Mouse (Mus musculus): ENCODE results near the gene Dapp1. TPM values are rescaled to one million over a fixed set of nuclear protein-coding genes. Genes with fewer than 3 reads are reported as not detected.
"Not testable (repeated sequence)": the region's sequence is repeated elsewhere in the genome, so short reads cannot be mapped to it uniquely, and the experiment has no call there.

The Dapp1 gene
- polyA plus RNA-seq, 1 experiment from 2014 or later, result 23.2 TPM

DNA sequence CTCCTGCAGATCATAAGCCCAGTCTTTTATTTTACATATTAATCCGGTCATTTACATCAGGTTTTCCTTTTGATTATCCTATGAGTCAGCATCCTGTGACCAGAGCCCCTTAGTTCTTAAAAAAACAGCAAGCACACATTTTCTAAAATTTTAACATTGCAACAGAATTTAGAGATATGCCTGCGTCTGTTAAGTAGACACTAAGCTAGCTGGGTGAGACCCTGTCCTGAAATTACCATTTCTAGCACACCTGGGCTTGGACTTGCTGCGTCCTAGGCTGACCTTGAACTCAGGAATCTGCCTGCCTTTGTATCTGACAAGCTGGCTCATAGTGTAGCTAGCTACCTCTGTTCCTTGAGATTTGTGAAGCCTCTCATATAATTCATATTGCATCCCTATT is 51.4 kb downstream of the Dapp1 start:
- WGBS, result 90% methylated on average over 3 of the region's 3 CpGs
- Histone ChIP-seq H3K9me3 (no peaks in the 10 kb centered on the region), H3K9ac (no peak overlapping the region), H3K4me3 (replicated peaks) (no peak overlapping the region), H3K27me3 (replicated peaks) (no peaks in the 10 kb centered on the region), H3K4me1 (replicated peaks) (0 out of 2 replicates have a peak, but pooled peaks cover 2% of the 10 kb centered on the region), H3K4me2 (replicated peaks) (no peak overlapping the region), H3K27ac (no peak overlapping the region), H3K36me3 (0 out of 2 replicates have a peak, but pooled peaks cover 8% of the 10 kb centered on the region)
- no peak for ATAC-seq

DNA sequence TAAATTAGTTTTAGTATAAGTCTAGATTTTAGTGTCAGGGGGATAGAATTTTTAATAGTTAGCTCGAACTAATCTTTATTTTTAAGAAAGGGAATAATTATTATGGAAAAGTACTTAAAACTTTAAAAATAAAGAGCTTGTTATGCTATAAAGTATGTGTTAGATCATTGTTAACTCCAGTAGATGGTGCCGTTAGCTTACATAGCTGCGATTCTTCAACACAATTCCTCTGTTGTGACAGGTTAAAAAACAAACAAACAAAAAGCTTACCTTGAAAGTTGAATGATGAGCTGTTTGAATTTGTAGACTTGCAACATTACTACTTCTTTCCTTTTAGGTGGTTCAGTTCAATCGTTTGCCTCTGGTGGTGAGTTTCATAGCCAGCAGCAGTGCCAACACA is 54.3 kb downstream of the Dapp1 start:
- no peaks in the 10 kb centered on the region for H3K27me3 ChIP-seq (replicated peaks)
- no peaks in the 10 kb centered on the region for H3K9me3 ChIP-seq
- no peak overlapping the region for H3K4me3 ChIP-seq (replicated peaks)
- no peak overlapping the region for H3K4me2 ChIP-seq (replicated peaks)
- no peak for ATAC-seq
- H3K27ac ChIP-seq, result no peak overlapping the region
- peaks cover 10% of the 10 kb centered on the region; the same call in 1 of the 2 replicates for H3K36me3 ChIP-seq
- no peak overlapping the region for H3K9ac ChIP-seq
- WGBS, result 90% methylated on average over 4 of the region's 4 CpGs
- no peaks in the 10 kb centered on the region for H3K4me1 ChIP-seq (replicated peaks)

DNA sequence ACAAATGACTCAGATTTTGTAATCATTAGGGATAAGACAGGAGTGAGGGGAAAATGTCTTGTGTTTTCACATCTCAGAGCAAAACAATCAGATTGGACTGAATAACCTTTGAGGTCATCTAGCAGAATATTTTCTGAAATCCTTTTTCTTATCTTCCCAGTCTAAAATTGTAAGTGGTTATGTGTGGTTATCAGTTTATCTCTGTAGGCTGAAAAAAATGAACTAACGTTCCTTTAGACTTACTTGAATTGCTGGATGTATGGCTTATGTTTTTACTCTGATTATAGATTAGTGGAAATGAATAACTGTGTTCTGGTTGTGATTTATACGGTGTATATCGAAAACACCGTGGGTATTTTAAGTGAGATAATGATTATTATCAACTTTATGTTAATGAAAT is 60.8 kb downstream of the Dapp1 start:
- 90% methylated on average over 4 of the region's 4 CpGs for WGBS
- no peak for ATAC-seq

DNA sequence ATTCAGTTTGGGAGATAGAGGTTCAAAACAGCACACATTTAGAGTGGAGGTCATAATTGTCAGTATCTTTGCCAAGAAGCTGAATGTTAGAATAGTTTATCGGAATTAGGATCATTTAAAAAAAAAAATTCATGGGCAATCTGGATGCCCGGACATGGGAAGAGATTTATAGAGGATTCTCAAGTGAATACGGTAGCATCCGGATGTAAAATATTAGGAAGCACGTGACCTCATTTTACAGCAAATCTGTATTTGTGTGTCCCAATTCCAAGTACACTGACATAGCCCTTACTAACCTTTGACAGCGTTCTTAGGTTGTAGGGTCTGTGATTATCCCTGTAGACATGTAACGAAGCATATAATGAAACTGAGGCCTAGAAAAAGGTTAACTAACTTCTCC is 61.9 kb downstream of the Dapp1 start:
- no peak overlapping the region for H3K27ac ChIP-seq
- peak overlapping the region; percentile 86 for H3K9ac ChIP-seq
- H3K27me3 ChIP-seq (replicated peaks), result no peaks in the 10 kb centered on the region
- H3K36me3 ChIP-seq, result peaks cover 2% of the 10 kb centered on the region; the same call in 1 of the 2 replicates
- no peak for ATAC-seq
- peak overlapping the region; percentile 93 for H3K4me3 ChIP-seq (replicated peaks)
- H3K9me3 ChIP-seq, result no peaks in the 10 kb centered on the region
- WGBS, result 88% methylated on average over 7 of the region's 7 CpGs
- peaks cover 4% of the 10 kb centered on the region; the same call in 1 of the 2 replicates for H3K4me1 ChIP-seq (replicated peaks)
- peak overlapping the region; percentile 77 for H3K4me2 ChIP-seq (replicated peaks)

More for the DNA sequence above, 60.8 kb downstream of the Dapp1 start:
- Histone ChIP-seq H3K27me3 (replicated peaks) (no peaks in the 10 kb centered on the region), H3K4me1 (replicated peaks) (peaks cover 4% of the 10 kb centered on the region; the same call in 1 of the 2 replicates), H3K9me3 (no peaks in the 10 kb centered on the region), H3K27ac (no peak overlapping the region), H3K9ac (no peak overlapping the region), H3K4me2 (replicated peaks) (no peak overlapping the region), H3K36me3 (peaks cover 2% of the 10 kb centered on the region; the same call in 1 of the 2 replicates), H3K4me3 (replicated peaks) (no peak overlapping the region)

DNA sequence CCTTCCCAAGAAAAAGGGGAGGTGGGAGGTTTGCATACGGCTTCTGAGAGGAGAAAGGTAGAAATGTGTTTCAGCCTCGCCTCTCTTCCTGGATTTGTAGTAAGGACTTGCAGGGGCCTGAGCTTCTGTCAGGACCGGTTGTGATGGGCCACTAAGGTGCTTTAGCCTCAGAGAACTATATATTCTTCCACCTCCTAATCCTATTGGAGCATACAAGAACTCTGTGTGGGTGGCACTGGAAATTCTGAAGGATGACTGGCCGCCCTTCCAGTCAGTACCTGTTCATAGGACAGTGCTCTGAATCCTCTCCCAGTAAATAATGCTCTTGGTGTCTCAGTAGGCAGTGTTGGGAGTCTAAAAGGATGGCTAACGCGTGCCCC is 62.4 kb downstream of the Dapp1 start:
- H3K27ac ChIP-seq, result peak overlapping the region; percentile 90
- H3K27me3 ChIP-seq (replicated peaks), result no peaks in the 10 kb centered on the region
- peak; percentile 35 for ATAC-seq
- WGBS, result 11% methylated on average over 6 of the region's 6 CpGs
- no peaks in the 10 kb centered on the region for H3K9me3 ChIP-seq
- peak overlapping the region; percentile 86 for H3K9ac ChIP-seq
- peaks cover 4% of the 10 kb centered on the region; the same call in 1 of the 2 replicates for H3K4me1 ChIP-seq (replicated peaks)
- H3K4me2 ChIP-seq (replicated peaks), result peak overlapping the region; percentile 77
- peaks cover 2% of the 10 kb centered on the region; the same call in 1 of the 2 replicates for H3K36me3 ChIP-seq
- peak overlapping the region; percentile 93 for H3K4me3 ChIP-seq (replicated peaks)

DNA sequence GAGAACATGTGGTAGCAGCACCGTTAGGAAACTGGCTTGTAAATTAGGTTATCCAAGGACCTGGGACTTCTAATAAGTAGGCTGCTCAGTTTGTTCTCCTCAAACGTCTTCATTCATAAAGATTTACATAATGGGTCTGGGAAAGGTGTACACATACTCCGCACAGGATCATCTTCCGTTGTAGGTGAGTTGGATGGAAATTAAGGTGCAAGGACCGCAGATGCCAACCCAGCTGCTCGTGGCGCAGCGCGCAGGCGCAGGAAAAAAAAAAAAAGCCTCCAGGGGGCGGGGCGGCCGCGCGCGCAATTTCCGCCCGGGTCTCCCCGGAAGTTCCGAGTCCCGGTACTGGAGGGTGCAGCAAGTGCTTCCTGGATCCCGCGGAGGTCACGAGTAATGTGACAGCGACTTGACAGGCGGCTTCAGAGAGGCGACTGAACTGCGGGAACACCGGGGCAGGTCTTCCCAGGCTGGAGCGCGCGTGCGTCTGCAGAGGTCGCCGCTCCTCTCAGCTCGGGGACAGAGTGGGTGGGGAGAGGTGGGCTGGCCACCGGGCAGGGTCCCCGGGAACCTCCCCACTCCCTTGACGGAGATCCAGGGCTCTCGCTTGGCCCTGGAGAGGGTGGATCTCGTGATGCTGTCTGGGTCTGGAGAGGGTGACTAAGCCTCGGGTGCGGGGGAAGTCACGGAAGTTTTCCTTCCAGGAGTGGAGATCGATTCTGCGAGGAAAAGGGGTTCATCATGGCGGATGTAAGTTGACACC is 63.0 kb downstream of the Dapp1 start, which contains the start of gene Lamtor3:
Gene Lamtor3 (plus strand): TSS at position 335 of the 760 bp plus-strand sequence.
- peak; percentile 94 for ATAC-seq
- H3K4me1 ChIP-seq (replicated peaks), result peaks cover 4% of the 10 kb centered on the region; the same call in 1 of the 2 replicates
- H3K27me3 ChIP-seq (replicated peaks), result no peaks in the 10 kb centered on the region
- peak within 1 kb of the TSS; percentile 86 for H3K9ac ChIP-seq
- 0 out of 2 replicates have a peak, but pooled peaks cover 2% of the 10 kb centered on the region for H3K36me3 ChIP-seq
- H3K27ac ChIP-seq, result peak within 1 kb of the TSS; percentile 90
- under 1% methylated on average over 47 of the region's 47 CpGs for WGBS
- H3K4me2 ChIP-seq (replicated peaks), result peak within 1 kb of the TSS; percentile 77
- H3K4me3 ChIP-seq (replicated peaks), result peak within 1 kb of the TSS; percentile 93
- no peaks in the 10 kb centered on the region for H3K9me3 ChIP-seq

DNA sequence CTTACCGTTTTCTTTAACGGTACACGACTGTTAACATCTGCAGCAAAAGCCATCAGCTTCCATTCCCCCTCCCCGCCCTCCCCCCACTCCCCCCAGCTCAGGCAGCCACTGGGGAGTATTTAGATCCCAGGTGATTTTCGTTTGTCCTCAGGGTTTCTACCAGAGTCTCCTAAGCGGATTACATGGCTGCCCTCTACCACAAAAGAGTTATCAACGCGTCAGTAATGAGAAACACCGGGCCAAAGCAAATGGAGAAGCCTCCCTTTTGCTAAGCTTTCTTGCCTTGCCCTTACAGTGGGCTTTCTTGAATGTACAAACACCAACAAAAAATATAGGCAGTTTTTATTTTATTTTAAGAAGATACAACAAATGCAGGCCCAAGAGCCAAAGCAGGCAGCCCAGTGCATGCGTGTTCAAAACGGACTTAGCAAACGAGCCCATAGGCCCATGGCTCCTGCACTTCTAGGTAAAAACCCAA is 63.6 kb downstream of the Dapp1 start:
- peak overlapping the region; percentile 77 for H3K4me2 ChIP-seq (replicated peaks)
- no peaks in the 10 kb centered on the region for H3K27me3 ChIP-seq (replicated peaks)
- 19% methylated on average over 12 of the region's 12 CpGs for WGBS
- H3K27ac ChIP-seq, result peak overlapping the region; percentile 70
- H3K9me3 ChIP-seq, result no peaks in the 10 kb centered on the region
- peak overlapping the region; percentile 24; the same call in 1 of the 2 replicates for H3K9ac ChIP-seq
- H3K4me3 ChIP-seq (replicated peaks), result peak overlapping the region; percentile 93
- H3K36me3 ChIP-seq, result 0 out of 2 replicates have a peak, but pooled peaks cover 2% of the 10 kb centered on the region
- ATAC-seq, result no peak; the same call in 1 of the 2 replicates
- peaks cover 4% of the 10 kb centered on the region; the same call in 1 of the 2 replicates for H3K4me1 ChIP-seq (replicated peaks)

DNA sequence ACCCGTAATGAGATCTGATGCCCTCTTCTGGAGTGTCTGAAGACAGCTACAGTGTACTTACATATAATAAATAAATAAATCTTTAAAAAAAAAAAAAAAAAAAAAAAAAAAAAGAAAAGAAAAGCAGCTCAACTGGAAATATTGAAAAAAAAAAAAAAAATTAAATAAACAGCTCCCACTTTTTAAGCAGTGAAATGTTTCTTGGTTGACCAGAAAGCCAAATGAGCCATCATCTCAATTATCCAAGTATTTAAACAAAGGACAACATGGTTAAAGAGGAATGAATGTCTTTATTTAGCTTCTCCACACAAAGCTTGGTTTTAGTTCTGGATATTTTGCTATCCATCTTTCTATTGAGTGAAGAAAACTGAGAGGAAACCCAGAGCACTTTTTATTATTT is 66.8 kb downstream of the Dapp1 start:
- not testable (repeated sequence) for H3K27me3 ChIP-seq (replicated peaks); H3K4me1 ChIP-seq (replicated peaks); H3K4me2 ChIP-seq (replicated peaks); H3K9ac ChIP-seq; H3K9me3 ChIP-seq; ATAC-seq; H3K36me3 ChIP-seq; H3K4me3 ChIP-seq (replicated peaks); H3K27ac ChIP-seq
- 100% methylated on average over 1 of the region's 1 CpGs for WGBS

DNA sequence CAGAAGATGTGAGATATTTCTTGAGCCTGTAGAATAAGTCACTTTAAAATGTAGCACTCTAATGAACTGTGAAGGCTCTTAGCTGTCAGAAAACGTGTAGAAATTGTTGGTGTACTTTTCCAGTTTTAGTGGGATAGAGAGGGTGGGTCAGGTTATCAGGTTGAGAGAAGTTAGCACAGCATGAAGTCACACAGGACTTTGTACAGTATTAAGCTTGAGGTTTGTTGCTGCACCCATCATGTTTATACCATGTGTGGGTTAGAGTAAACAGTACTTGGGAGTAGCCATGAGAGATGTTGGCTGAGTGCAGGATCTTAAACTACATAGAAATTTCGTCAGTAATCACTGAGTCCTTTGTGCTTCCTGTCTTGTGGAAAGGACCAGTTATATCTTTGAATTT is 68.3 kb downstream of the Dapp1 start:
- no peaks in the 10 kb centered on the region for H3K36me3 ChIP-seq
- ATAC-seq, result peak; percentile 40; the same call in 1 of the 2 replicates
- peaks cover 4% of the 10 kb centered on the region; the same call in 1 of the 2 replicates for H3K4me1 ChIP-seq (replicated peaks)
- no peak overlapping the region for H3K4me2 ChIP-seq (replicated peaks)
- 41% methylated on average over 2 of the region's 2 CpGs for WGBS
- no peaks in the 10 kb centered on the region for H3K9me3 ChIP-seq
- no peak overlapping the region for H3K27ac ChIP-seq
- no peak overlapping the region for H3K4me3 ChIP-seq (replicated peaks)
- H3K27me3 ChIP-seq (replicated peaks), result no peaks in the 10 kb centered on the region
- no peak overlapping the region for H3K9ac ChIP-seq

DNA sequence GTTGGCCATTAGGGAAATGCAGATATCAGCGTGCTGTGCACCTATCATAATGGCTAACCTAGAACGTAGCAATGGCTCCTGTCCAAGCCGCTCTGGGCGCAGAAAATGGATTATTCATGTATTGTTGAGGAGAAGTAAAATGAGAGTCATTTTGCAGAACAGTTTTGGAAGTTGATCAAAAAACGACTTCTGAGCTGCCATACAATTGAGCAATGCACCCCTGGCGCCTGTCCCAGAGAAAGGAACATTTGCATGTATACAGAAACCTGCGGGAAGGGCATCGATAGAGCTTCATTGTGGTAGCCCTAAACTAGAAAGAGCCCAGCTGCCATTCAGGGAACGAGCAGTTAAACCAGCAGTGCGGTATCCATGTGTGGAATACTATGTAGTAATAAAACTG is 81.2 kb downstream of the Dapp1 start:
- Histone ChIP-seq H3K36me3 (0 out of 2 replicates have a peak, but pooled peaks cover 2% of the 10 kb centered on the region), H3K9ac (no peak overlapping the region), H3K27me3 (replicated peaks) (no peaks in the 10 kb centered on the region), H3K9me3 (no peaks in the 10 kb centered on the region), H3K4me1 (replicated peaks) (no peaks in the 10 kb centered on the region), H3K4me3 (replicated peaks) (no peak overlapping the region), H3K4me2 (replicated peaks) (no peak overlapping the region), H3K27ac (no peak overlapping the region)
- 87% methylated on average over 10 of the region's 10 CpGs for WGBS
- no peak for ATAC-seq

DNA sequence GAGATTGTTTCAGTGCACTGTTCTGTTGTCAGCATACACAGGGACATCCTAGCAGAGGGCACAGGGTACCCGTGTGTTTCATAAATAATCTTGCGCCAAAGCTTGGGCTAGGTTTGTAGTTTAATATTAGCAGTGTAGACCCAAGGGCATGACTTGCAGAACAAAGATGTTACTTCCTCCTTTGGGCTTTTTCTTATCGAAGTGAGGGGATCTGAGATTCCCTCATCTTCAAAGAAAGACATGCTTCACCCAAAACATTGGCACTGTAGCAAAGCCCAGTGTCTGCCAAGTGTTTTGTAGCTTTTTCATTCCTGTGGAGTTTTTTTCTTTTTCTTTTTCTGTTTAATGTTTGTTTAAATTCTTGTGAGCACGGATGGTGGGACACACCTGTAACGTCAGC is 83.7 kb downstream of the Dapp1 start:
- WGBS, result 79% methylated on average over 5 of the region's 5 CpGs
- no peak for ATAC-seq
- H3K4me1 ChIP-seq (replicated peaks), result no peaks in the 10 kb centered on the region
- H3K36me3 ChIP-seq, result 0 out of 2 replicates have a peak, but pooled peaks cover 2% of the 10 kb centered on the region
- H3K27me3 ChIP-seq (replicated peaks), result no peaks in the 10 kb centered on the region
- no peak overlapping the region for H3K9ac ChIP-seq
- no peaks in the 10 kb centered on the region for H3K9me3 ChIP-seq
- H3K27ac ChIP-seq, result no peak overlapping the region
- H3K4me3 ChIP-seq (replicated peaks), result no peak overlapping the region
- no peak overlapping the region for H3K4me2 ChIP-seq (replicated peaks)

DNA sequence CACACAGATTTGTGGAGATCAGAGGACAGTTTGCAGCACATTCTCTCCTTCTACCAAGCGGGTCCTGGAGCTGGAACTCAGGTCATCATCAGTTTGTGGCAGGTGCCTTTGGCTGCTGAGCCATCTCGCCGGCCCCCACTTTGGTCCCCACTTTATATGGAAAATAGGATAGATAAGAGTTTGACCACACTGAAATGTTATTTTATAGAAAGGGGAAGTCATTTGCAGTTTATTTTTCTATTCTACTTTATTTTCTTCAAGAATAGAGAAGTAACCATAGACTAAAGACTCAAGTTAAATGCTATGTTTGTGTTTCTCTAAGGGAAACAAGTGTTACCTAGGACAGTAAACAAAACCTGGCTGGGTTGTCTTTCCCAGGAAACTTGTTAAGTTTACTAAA is 84.5 kb downstream of the Dapp1 start:
- Histone ChIP-seq H3K27ac (no peak overlapping the region), H3K4me3 (replicated peaks) (no peak overlapping the region), H3K36me3 (0 out of 2 replicates have a peak, but pooled peaks cover 2% of the 10 kb centered on the region), H3K4me1 (replicated peaks) (no peaks in the 10 kb centered on the region), H3K4me2 (replicated peaks) (no peak overlapping the region), H3K9ac (no peak overlapping the region), H3K27me3 (replicated peaks) (no peaks in the 10 kb centered on the region), H3K9me3 (no peaks in the 10 kb centered on the region)
- no peak for ATAC-seq
- WGBS, result 93% methylated on average over 3 of the region's 3 CpGs

Data from intestine, embryonic 15.5 days (tissue).